Mouse (Mus musculus) lung, adult 2 months (tissue): ENCODE measurements around the gene Lmbrd2.

Experiments used
- CTCF ChIP-seq: fragments of 200-500 bp; IDR thresholded peaks from 2 replicates; pipeline ENCODE4 v1.5.1; 2011; ENCODE audit warnings: mild to moderate bottlenecking, low read length, control low read depth; ENCODE audit not compliant: insufficient read depth
- POLR2A ChIP-seq: fragments of 200-500 bp; IDR thresholded peaks from 2 replicates; pipeline ENCODE4 v1.6.1; 2011; ENCODE audit warnings: low read depth, mild to moderate bottlenecking, control low read depth, low read length, borderline replicate concordance; ENCODE audit errors: extremely low read depth

GRCm38 (mm10) chr15:9111648-9112047, 28.7 kb upstream of the Lmbrd2 start:
- TF ChIP-seq CTCF = no peak
- no peak for TF ChIP-seq POLR2A
